Mouse (Mus musculus) thymus, adult 2 months (tissue): ENCODE measurements around the gene Elovl6.

ENCODE experiments used
- CTCF ChIP-seq: fragments of 200-500 bp; IDR thresholded peaks from 2 replicates; pipeline ENCODE4 v1.5.1; 2012; ENCODE audit warnings: mild to moderate bottlenecking, control low read depth, low read length, moderate library complexity, borderline replicate concordance; ENCODE audit not compliant: control insufficient read depth, poor library complexity, insufficient read depth; ENCODE audit errors: extremely low read depth
- POLR2A ChIP-seq: fragments of 200-500 bp; IDR thresholded peaks from 2 replicates; pipeline ENCODE4 v1.6.1; 2012; ENCODE audit warnings: mild to moderate bottlenecking, low read length, control low read depth, moderate library complexity; ENCODE audit not compliant: control insufficient read depth, poor library complexity, insufficient read depth; ENCODE audit errors: extremely low read depth

DNA sequence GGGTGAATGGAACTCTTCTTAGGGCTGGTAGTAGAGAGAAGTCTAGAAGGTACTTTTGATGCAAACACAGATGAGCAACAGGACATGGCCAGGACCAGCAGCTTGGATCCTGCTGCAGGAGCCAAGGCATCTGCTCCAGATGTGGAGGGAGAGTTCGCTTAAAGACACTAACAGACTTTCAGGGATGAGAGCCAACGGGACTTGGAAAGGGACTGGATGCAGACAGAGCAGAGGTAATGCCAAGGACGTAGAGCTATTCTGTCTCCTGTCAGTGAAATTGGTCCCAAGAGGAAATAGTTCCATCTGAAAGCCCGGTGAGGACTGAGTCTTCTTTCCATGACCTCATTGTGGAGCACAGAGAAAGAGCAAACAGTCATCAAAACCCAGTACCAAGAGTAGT is 95.1 kb downstream of the Elovl6 start:
- TF ChIP-seq POLR2A (no peak), CTCF (no peak)
